Mouse (Mus musculus) CD4-positive naive resting alpha-beta T cell, adult 76 days (primary cell): ENCODE data around the gene Gm17545. TPM values are rescaled to one million over a fixed set of nuclear protein-coding genes. Genes with fewer than 3 reads are reported as not detected.

ENCODE experiments used
- total RNA-seq: library from RNA; stranded (reverse); gene quantifications from one replicate; pipeline ENCODE4 v1.2.4, GENCODE M21; 2023

Gm17545 gene
- total RNA-seq = not detected

DNA sequence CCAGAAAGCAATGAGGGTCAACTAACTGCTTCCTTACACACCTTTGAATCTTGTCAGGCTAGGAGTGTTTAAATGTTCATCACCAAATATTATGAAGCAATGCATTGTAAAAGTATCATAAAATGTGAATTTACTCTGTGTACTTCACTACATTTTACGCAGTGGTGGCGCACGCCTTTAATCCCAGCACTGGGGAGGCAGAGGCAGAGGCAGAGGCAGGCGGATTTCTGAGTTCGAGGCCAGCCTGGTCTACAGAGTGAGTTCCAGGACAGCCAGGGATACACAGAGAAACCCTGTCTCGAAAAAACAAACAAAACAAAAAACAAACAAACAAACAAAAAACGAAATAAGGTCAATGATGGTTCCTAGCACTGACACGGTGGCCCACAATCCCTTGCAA, at the start of gene Gm17545:
Gene Gm17545, plus strand, starts transcription at position 301 of the 400 bp plus-strand sequence.

DNA sequence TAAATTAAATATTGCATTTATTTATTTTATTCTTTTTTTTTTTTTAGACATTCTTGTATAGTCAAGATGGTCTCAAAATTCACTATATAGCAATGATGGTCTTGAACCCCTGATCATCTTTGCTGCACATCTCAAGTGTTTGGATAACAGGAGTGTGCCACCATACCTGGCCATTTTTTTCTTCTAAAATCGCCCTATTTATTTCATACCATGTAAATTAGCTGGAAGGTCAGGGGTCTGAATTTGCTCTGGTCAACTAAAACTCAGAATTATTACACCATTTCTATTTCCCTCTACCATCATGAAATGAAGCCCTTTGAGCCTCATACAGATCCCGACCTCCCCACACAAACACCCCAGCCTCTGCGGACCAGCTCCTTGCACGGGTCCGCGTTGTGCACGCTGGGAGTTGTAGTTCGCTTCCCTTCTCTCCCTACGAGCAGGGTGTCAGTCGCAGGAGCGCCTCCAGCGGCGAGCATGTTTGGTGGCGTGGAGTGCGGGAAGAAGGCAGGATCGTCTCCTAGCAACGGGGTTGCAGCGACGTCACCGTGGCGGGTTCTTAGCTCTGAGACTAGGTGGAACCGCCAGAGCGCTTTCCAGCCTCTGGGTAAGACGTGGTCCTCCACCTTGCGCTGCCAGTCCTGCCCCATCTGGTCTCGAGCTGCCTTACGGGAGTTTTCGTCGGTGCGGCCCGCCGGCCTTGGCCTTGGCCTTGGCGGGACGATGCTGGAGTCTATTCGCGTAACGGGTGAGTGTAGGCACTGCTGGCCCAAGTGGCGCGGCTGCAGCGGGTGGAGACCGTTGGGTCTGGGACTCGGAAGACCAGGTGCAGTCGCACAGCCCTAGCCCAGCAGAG, 42.9 kb upstream of the Gm17545 start, which contains the start of gene 9530077C05Rik:
Gene 9530077C05Rik, plus strand, starts transcription at position 512 of the 856 bp plus-strand sequence.

DNA sequence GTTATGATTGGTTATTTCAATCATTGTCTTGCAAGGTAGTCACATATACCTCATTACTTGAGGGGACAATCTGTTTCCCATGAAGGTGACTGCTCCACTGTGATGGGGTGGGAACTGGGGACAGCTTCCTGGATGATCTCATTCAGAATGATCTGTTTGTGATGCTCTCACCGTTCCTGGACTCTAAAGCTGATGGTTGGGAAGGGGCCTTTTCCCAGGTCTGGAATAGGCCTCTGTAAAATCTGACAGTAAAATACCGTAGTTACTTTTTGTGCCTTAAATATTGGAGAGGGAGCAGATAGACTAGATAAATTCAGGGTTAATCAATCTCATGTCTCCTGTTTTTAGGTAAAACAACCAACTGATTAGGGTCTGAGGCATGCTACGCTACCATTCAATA, 15.6 kb downstream of the Gm17545 start, which contains the start of gene Rp9:
Gene Rp9, minus strand, starts transcription at position 101 of the 400 bp plus-strand sequence.

DNA sequence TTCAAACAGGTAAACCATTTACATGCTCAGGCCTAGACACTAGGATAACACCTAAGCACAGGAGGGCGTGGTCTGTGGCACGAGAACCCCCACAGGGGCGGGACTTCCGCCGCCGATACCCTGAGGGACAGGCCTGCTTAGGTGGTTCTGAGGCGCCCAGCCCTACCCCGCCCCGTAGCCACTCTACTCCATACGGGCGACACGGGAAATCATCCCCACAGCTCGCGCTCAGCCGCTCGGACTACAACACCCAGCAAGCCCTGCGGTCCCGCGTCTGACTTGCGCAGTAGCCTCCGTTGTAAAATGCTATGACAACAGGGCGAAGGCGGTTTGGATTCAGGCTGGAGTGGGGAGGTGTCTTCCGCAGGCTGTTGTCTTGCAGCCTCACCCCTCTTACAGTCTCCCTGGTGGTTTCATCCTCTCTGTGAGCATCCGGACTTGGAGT, 21.4 kb downstream of the Gm17545 start, which contains the start of gene Bbs9:
Gene Bbs9, plus strand, starts transcription at position 292 of the 445 bp plus-strand sequence.

Other genes starting within 250 kb of the Gm17545 start
- gene Zfp809, start 228.6 kb upstream of the Gm17545 start, total RNA-seq = 33.8 TPM
- gene Zfp599, start 194.4 kb upstream of the Gm17545 start, total RNA-seq = 3.0 TPM
- 13.1 TPM for gene Zfp810, start 146.6 kb upstream of the Gm17545 start, total RNA-seq
- gene Anln, start 65.1 kb upstream of the Gm17545 start, total RNA-seq = 0.91 TPM
- 0.53 TPM for gene 9530077C05Rik, start 42.8 kb upstream of the Gm17545 start, total RNA-seq
- gene Rp9, start 15.5 kb downstream of the Gm17545 start, total RNA-seq = 87.3 TPM
- 42.1 TPM for gene Bbs9, start 21.4 kb downstream of the Gm17545 start, total RNA-seq